Mouse (Mus musculus): ENCODE results near the gene Cdc6.

GRCm38 (mm10) chr11:98929503-98929902 is 21.9 kb downstream of the Cdc6 start:
- TF ChIP-seq CTCF (IDR thresholded peaks at IDR 0.05; ENCODE audit: low read depth), result no peak
- no peak for TF ChIP-seq EP300 (optimal IDR thresholded peaks at IDR 0.05)
